Mouse (Mus musculus): ENCODE results near the gene Slc7a5. TPM values are rescaled to one million over a fixed set of nuclear protein-coding genes. Genes with fewer than 3 reads are reported as not detected.

The Slc7a5 gene
- polyA plus RNA-seq, 1 experiment from 2014 or later, result 10.5 TPM

GRCm38 (mm10) chr8:121952122-121952521, 44.6 kb upstream of the Slc7a5 start:
- H3K4me2 ChIP-seq (ENCODE audit: low read depth, low read length), result peak overlapping the region; percentile 82
- DNase-seq, result no peak
- peak overlapping the region; percentile 76 for H3K4me3 ChIP-seq (ENCODE audit: low read depth, low read length)
- TF ChIP-seq CTCF (IDR thresholded peaks at IDR 0.05; ENCODE audit: low read depth) (no peak), EP300 (IDR thresholded peaks at IDR 0.05; ENCODE audit: low read depth) (no peak)
- peak overlapping the region; percentile 46; the same call in 1 of the 2 replicates for H3K27ac ChIP-seq (ENCODE audit: low read depth)
- no peaks in the 10 kb centered on the region for H3K27me3 ChIP-seq (ENCODE audit: insufficient read depth, low read length)
- peak overlapping the region; percentile 93 for H3K9ac ChIP-seq (replicated peaks)
- peaks cover 49% of the 10 kb centered on the region for H3K4me1 ChIP-seq (ENCODE audit: insufficient read depth)
- peaks cover 10% of the 10 kb centered on the region for H3K36me3 ChIP-seq (replicated peaks; ENCODE audit: insufficient read depth, low read length)
- no peak for ATAC-seq
- no peaks in the 10 kb centered on the region for H3K9me3 ChIP-seq (ENCODE audit: low read length)

GRCm38 (mm10) chr8:121951656-121952009, 44.1 kb upstream of the Slc7a5 start:
- no peak for ATAC-seq

GRCm38 (mm10) chr8:121950749-121951655, 43.5 kb upstream of the Slc7a5 start:
- H3K9me3 ChIP-seq (ENCODE audit: low read length), result no peaks in the 10 kb centered on the region
- peak overlapping the region; percentile 98 for H3K27ac ChIP-seq (ENCODE audit: low read depth)
- peaks cover 55% of the 10 kb centered on the region for H3K4me1 ChIP-seq (ENCODE audit: insufficient read depth)
- H3K9ac ChIP-seq (replicated peaks), result peak overlapping the region; percentile 93
- DNase-seq (peak; percentile 77), ATAC-seq (peak; percentile 12)
- WGBS (ENCODE audit: insufficient replicate concordance), result under 1% methylated on average over 61 of the region's 97 CpGs
- H3K27me3 ChIP-seq (ENCODE audit: insufficient read depth, low read length), result no peaks in the 10 kb centered on the region
- TF ChIP-seq CTCF (IDR thresholded peaks at IDR 0.05; ENCODE audit: low read depth) (peak; percentile 45), EP300 (IDR thresholded peaks at IDR 0.05; ENCODE audit: low read depth) (no peak)
- peak overlapping the region; percentile 76 for H3K4me3 ChIP-seq (ENCODE audit: low read depth, low read length)
- H3K4me2 ChIP-seq (ENCODE audit: low read depth, low read length), result peak overlapping the region; percentile 82
- peaks cover 10% of the 10 kb centered on the region for H3K36me3 ChIP-seq (replicated peaks; ENCODE audit: insufficient read depth, low read length)

More at GRCm38 (mm10) chr8:121951656-121952009, 44.1 kb upstream of the Slc7a5 start:
- peak overlapping the region; percentile 82 for H3K4me2 ChIP-seq (ENCODE audit: low read depth, low read length)
- peaks cover 53% of the 10 kb centered on the region for H3K4me1 ChIP-seq (ENCODE audit: insufficient read depth)
- 9% methylated on average over 7 of the region's 7 CpGs for WGBS (ENCODE audit: insufficient replicate concordance)
- no peaks in the 10 kb centered on the region for H3K27me3 ChIP-seq (ENCODE audit: insufficient read depth, low read length)
- peak overlapping the region; percentile 98 for H3K27ac ChIP-seq (ENCODE audit: low read depth)
- H3K36me3 ChIP-seq (replicated peaks; ENCODE audit: insufficient read depth, low read length), result peaks cover 10% of the 10 kb centered on the region
- no peak for DNase-seq
- H3K4me3 ChIP-seq (ENCODE audit: low read depth, low read length), result peak overlapping the region; percentile 76
- H3K9ac ChIP-seq (replicated peaks), result peak overlapping the region; percentile 93
- no peaks in the 10 kb centered on the region for H3K9me3 ChIP-seq (ENCODE audit: low read length)
- TF ChIP-seq EP300 (IDR thresholded peaks at IDR 0.05; ENCODE audit: low read depth) (no peak), CTCF (IDR thresholded peaks at IDR 0.05; ENCODE audit: low read depth) (no peak)

- peak overlapping the region; percentile 93 for H3K9ac ChIP-seq (replicated peaks)
- H3K4me1 ChIP-seq (ENCODE audit: insufficient read depth), result peaks cover 55% of the 10 kb centered on the region
- H3K27ac ChIP-seq (ENCODE audit: low read depth), result peak overlapping the region; percentile 98
- H3K27me3 ChIP-seq (ENCODE audit: insufficient read depth, low read length), result no peaks in the 10 kb centered on the region
- peak; percentile 99 for DNase-seq
- WGBS (ENCODE audit: insufficient replicate concordance), result 2% methylated on average over 65 of the region's 66 CpGs
- H3K4me2 ChIP-seq (ENCODE audit: low read depth, low read length), result peak overlapping the region; percentile 82
- peaks cover 10% of the 10 kb centered on the region for H3K36me3 ChIP-seq (replicated peaks; ENCODE audit: insufficient read depth, low read length)
- peak overlapping the region; percentile 76 for H3K4me3 ChIP-seq (ENCODE audit: low read depth, low read length)
- no peaks in the 10 kb centered on the region for H3K9me3 ChIP-seq (ENCODE audit: low read length)
- no peak for TF ChIP-seq CTCF (IDR thresholded peaks at IDR 0.05; ENCODE audit: low read depth)
- no peak; the same call in 1 of the 2 replicates for TF ChIP-seq EP300 (IDR thresholded peaks at IDR 0.05; ENCODE audit: low read depth)
- peak; percentile 88 for ATAC-seq
Measured at GRCm38 (mm10) chr8:121949941-121950748, 42.7 kb upstream of the Slc7a5 start.

GRCm38 (mm10) chr8:121949222-121949800, 41.8 kb upstream of the Slc7a5 start, which contains the start of gene Banp:
TSS of gene Banp (plus strand) at chr8:121949750.
- peak within 1 kb of the TSS; percentile 76 for H3K4me3 ChIP-seq (ENCODE audit: low read depth, low read length)
- H3K4me2 ChIP-seq (ENCODE audit: low read depth, low read length), result peak within 1 kb of the TSS; percentile 83
- H3K4me1 ChIP-seq (ENCODE audit: insufficient read depth), result peaks cover 55% of the 10 kb centered on the region
- no peaks in the 10 kb centered on the region for H3K27me3 ChIP-seq (ENCODE audit: insufficient read depth, low read length)
- peak within 1 kb of the TSS; percentile 93 for H3K9ac ChIP-seq (replicated peaks)
- H3K36me3 ChIP-seq (replicated peaks; ENCODE audit: insufficient read depth, low read length), result peaks cover 4% of the 10 kb centered on the region
- H3K27ac ChIP-seq (ENCODE audit: low read depth), result peak within 1 kb of the TSS; percentile 98
- TF ChIP-seq CTCF (IDR thresholded peaks at IDR 0.05; ENCODE audit: low read depth) (no peak), EP300 (IDR thresholded peaks at IDR 0.05; ENCODE audit: low read depth) (no peak)
- H3K9me3 ChIP-seq (ENCODE audit: low read length), result no peaks in the 10 kb centered on the region
- ATAC-seq (no peak), DNase-seq (no peak)
- 45% methylated on average over 6 of the region's 6 CpGs for WGBS (ENCODE audit: insufficient replicate concordance)

Measured in liver, postnatal 0 days (tissue).